Mouse (Mus musculus) brain, embryonic 14.5 days (tissue): ENCODE measurements around the gene Nkx2-2.

ENCODE experiments used
- CTCF ChIP-seq: fragments of 200-500 bp; IDR thresholded peaks from 2 replicates; pipeline ENCODE4 v1.5.1; 2012; ENCODE audit warnings: inconsistent platforms, mild to moderate bottlenecking, moderate library complexity, borderline replicate concordance; ENCODE audit not compliant: insufficient read depth, insufficient read length; ENCODE audit errors: extremely low read depth
- POLR2A ChIP-seq: fragments of 200-500 bp; IDR thresholded peaks from 2 replicates; pipeline ENCODE4 v1.6.1; 2012; ENCODE audit warnings: mild to moderate bottlenecking, inconsistent platforms, borderline replicate concordance; ENCODE audit not compliant: poor library complexity, insufficient read depth, insufficient read length, severe bottlenecking; ENCODE audit errors: extremely low read depth

DNA sequence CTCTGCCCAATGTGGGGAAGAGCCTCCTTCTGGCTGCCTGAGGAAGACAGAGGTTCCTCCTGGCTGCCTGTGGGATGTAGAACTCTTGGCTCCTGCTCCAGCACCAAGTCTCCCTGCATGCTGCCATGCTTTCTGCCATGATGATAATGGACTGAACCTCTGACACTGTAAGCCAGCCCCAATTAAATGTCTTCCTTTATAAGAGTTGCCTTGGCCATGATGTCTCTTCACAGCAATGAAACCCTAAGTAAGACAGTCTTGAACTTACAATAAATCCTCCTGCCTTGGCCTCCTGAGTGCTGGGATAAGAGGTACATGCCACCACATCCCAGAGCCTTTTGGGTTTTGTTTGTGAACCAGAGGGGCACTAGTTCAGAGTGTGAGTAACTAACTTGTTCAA is 20.3 kb downstream of the Nkx2-2 start:
- TF ChIP-seq POLR2A, result no peak
- TF ChIP-seq CTCF, result no peak
